Mouse (Mus musculus): ENCODE measurements at regions not wholly inside any gene's neighbourhood (a gene's known extent, or its start where the extent isn't known, plus 50 kb on each side); places are given as distances from the start of the nearest gene placed in this dataset.
A peak's percentile ranks its signal among the peaks of the same experiment; 100 is the strongest.

DNA sequence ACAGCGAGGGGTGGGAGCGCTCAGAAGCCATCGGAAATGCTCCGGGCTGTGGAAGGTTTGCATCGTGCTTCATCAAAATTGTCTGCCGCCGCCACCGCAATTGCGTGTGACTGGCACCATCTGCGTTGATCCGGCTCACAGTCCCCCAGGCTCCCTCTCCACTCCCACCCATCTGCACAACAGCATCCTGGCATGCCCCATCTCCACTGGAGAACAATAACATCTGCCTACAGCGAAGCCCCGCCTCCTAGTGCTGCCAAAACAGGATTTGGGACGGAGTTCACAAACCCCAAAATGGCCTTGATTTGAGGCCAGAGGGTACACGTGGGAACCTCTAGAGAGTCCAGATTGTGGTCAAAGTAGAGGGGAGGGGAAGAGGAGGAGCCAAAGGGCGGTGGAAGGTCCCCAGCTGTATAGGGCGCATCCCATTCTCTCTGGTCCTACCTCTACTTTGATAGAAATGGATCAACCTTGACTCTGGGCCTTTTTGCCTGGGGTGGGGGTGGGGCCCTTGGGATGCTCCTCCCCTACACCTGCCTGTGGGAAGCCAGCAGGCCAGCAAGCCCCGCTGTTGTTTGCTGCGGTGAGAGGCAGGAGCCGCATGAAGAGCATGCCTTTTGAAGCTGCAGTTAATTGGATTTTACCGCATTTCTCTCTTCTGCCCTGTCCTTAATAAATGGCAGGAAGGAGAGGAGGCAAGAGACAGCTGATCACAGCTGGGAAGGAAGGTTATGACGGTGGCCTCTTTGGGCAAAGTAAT, 195.6 kb upstream of the Rpl38 start:
- Histone ChIP-seq H3K9me3 (ENCODE audit: control insufficient read depth, low read length) (no peaks in the 10 kb centered on the region), H3K4me2 (ENCODE audit: low read depth, low read length) (peak overlapping the region; percentile 43), H3K4me3 (ENCODE audit: low read depth, low read length) (peak overlapping the region; percentile 11; the same call in 1 of the 2 replicates), H3K9ac (ENCODE audit: low read depth, low read length) (no peak overlapping the region), H3K27me3 (replicated peaks; ENCODE audit: control insufficient read depth, insufficient read depth, low read length) (no peaks in the 10 kb centered on the region), H3K27ac (replicated peaks; ENCODE audit: low read depth, low read length) (peak overlapping the region; percentile 21; the same call in 1 of the 2 replicates), H3K4me1 (ENCODE audit: control insufficient read depth, insufficient read depth, low read length) (peaks cover 27% of the 10 kb centered on the region), H3K36me3 (ENCODE audit: control insufficient read depth, insufficient read depth, low read length) (no peaks in the 10 kb centered on the region)
- DNase-seq (ENCODE audit: low spot score) (peak; percentile 73), ATAC-seq (ENCODE audit: low read depth) (peak; percentile 35; the same call in 1 of the 2 replicates)
- WGBS = 13% methylated on average over 22 of the region's 22 CpGs

DNA sequence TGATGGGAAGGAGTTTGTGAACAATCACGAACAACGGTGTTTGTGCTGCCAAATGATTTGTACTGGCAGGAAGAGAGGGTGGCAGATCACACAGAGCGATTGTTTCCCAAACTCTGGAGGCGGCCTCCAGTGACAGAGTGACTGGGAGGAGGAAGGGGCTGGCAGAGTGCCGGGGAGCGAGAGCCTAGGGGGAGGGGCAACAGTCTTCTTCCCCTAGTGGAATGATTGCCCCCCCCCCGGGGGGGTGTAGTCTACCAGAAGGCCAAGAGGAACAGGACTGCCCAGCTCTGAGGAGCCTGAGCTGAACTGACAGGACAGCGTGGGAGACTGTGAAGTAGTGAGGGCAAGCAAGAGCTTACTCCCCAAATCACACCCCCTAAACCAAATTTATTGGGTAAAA, 199.9 kb upstream of the Rpl38 start:
- Histone ChIP-seq H3K4me1 (ENCODE audit: control insufficient read depth, insufficient read depth, low read length) (peaks cover 44% of the 10 kb centered on the region), H3K4me3 (ENCODE audit: low read depth, low read length) (no peak overlapping the region), H3K27me3 (replicated peaks; ENCODE audit: control insufficient read depth, insufficient read depth, low read length) (no peaks in the 10 kb centered on the region), H3K9ac (ENCODE audit: low read depth, low read length) (peak overlapping the region; percentile 49), H3K36me3 (ENCODE audit: control insufficient read depth, insufficient read depth, low read length) (no peaks in the 10 kb centered on the region), H3K9me3 (ENCODE audit: control insufficient read depth, low read length) (no peaks in the 10 kb centered on the region), H3K4me2 (ENCODE audit: low read depth, low read length) (peak overlapping the region; percentile 45), H3K27ac (replicated peaks; ENCODE audit: low read depth, low read length) (peak overlapping the region; percentile 79)
- ATAC-seq (ENCODE audit: low read depth) (peak; percentile 58), DNase-seq (ENCODE audit: low spot score) (peak; percentile 93)
- 1% methylated on average over 8 of the region's 8 CpGs for WGBS

DNA sequence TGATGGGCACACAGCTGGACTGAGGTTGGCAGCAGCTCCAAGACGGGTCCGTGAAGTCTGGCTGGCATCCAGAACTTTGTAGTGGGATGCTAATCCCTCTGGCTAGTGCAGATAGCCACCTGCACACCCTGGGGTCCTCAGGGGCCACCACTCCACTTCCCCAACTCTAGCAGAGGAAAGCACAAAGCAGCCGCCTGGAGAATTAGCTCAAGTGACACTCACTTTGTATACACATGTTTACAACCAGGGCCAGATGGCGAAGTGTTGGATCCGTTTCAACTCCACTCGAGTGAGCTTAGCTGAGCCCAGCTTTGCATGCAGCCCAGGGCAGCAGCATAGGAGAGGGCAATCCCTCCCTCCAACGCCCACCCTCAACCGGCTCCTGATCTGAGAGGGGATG, 200.5 kb upstream of the Rpl38 start:
- no peak overlapping the region for H3K9ac ChIP-seq (ENCODE audit: low read depth, low read length)
- peak; percentile 78 for ATAC-seq (ENCODE audit: low read depth)
- WGBS = 2% methylated on average over 8 of the region's 8 CpGs
- H3K4me1 ChIP-seq (ENCODE audit: control insufficient read depth, insufficient read depth, low read length) = peaks cover 39% of the 10 kb centered on the region
- no peaks in the 10 kb centered on the region for H3K9me3 ChIP-seq (ENCODE audit: control insufficient read depth, low read length)
- peak overlapping the region; percentile 45 for H3K4me2 ChIP-seq (ENCODE audit: low read depth, low read length)
- peak; percentile 94 for DNase-seq (ENCODE audit: low spot score)
- H3K36me3 ChIP-seq (ENCODE audit: control insufficient read depth, insufficient read depth, low read length) = no peaks in the 10 kb centered on the region
- peak overlapping the region; percentile 79 for H3K27ac ChIP-seq (replicated peaks; ENCODE audit: low read depth, low read length)
- H3K27me3 ChIP-seq (replicated peaks; ENCODE audit: control insufficient read depth, insufficient read depth, low read length) = no peaks in the 10 kb centered on the region
- H3K4me3 ChIP-seq (ENCODE audit: low read depth, low read length) = no peak overlapping the region

DNA sequence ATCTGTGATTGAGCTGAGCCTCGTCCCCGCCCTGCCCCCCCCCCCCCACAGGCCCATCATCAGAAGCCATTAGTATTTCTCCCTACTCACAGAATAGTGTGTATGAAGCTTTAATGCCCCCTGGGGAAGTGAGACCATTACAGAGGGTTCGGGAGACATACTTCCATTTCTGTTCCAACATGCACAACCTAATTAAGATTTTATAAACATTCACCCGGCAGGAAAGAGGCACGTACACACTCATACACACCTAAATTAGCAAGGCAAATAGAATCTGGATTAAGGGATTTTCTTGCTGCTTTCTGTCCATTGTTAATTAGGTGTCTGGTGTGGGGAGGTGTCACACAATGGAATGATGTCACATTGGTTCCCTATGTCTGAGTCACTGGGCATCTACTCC, 202.8 kb upstream of the Rpl38 start:
- WGBS = 37% methylated on average over 5 of the region's 5 CpGs
- Histone ChIP-seq H3K27me3 (replicated peaks; ENCODE audit: control insufficient read depth, insufficient read depth, low read length) (no peaks in the 10 kb centered on the region), H3K4me1 (ENCODE audit: control insufficient read depth, insufficient read depth, low read length) (peaks cover 31% of the 10 kb centered on the region), H3K4me3 (ENCODE audit: low read depth, low read length) (no peak overlapping the region), H3K36me3 (ENCODE audit: control insufficient read depth, insufficient read depth, low read length) (no peaks in the 10 kb centered on the region), H3K4me2 (ENCODE audit: low read depth, low read length) (no peak overlapping the region), H3K9me3 (ENCODE audit: control insufficient read depth, low read length) (no peaks in the 10 kb centered on the region), H3K27ac (replicated peaks; ENCODE audit: low read depth, low read length) (peak overlapping the region; percentile 61; the same call in 1 of the 2 replicates), H3K9ac (ENCODE audit: low read depth, low read length) (no peak overlapping the region)
- no peak for ATAC-seq (ENCODE audit: low read depth)
- DNase-seq (ENCODE audit: low spot score) = no peak

DNA sequence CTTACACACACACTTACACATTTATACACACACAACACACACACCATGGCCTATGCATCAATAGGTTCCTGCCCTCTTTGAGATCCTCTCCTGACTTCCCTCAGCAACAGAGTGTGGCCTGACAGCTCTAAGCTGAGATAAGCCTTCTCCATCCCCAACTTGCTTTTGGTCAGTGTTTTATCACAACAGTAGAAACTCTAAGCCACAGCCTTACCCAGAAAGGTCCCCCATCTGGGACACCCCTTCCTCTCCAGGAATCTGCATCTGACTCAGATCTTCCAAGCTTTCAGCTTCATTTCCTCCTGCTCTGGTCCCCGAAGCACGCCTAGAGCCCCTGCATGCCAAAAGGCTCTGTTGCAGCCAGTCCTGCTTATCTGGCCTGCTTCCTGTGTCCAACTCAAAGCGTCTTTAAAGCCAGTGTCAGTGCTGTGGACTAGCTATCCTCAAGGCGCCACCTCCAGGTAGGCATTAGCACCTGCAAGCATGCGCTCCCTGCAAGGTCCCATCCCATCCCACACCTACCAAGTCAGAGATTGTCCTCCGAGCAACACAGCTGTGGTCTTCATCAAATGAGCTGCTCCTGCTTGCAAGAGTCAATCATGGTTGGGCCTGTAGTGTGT, 205.5 kb upstream of the Rpl38 start:
- no peaks in the 10 kb centered on the region for H3K27me3 ChIP-seq (replicated peaks; ENCODE audit: control insufficient read depth, insufficient read depth, low read length)
- peak; percentile 61 for ATAC-seq (ENCODE audit: low read depth)
- WGBS = 25% methylated on average over 6 of the region's 6 CpGs
- peak; percentile 70 for DNase-seq (ENCODE audit: low spot score)
- H3K4me2 ChIP-seq (ENCODE audit: low read depth, low read length) = no peak overlapping the region
- no peaks in the 10 kb centered on the region for H3K36me3 ChIP-seq (ENCODE audit: control insufficient read depth, insufficient read depth, low read length)
- H3K4me3 ChIP-seq (ENCODE audit: low read depth, low read length) = no peak overlapping the region
- no peaks in the 10 kb centered on the region for H3K9me3 ChIP-seq (ENCODE audit: control insufficient read depth, low read length)
- H3K27ac ChIP-seq (replicated peaks; ENCODE audit: low read depth, low read length) = no peak overlapping the region
- peaks cover 18% of the 10 kb centered on the region for H3K4me1 ChIP-seq (ENCODE audit: control insufficient read depth, insufficient read depth, low read length)
- H3K9ac ChIP-seq (ENCODE audit: low read depth, low read length) = no peak overlapping the region

DNA sequence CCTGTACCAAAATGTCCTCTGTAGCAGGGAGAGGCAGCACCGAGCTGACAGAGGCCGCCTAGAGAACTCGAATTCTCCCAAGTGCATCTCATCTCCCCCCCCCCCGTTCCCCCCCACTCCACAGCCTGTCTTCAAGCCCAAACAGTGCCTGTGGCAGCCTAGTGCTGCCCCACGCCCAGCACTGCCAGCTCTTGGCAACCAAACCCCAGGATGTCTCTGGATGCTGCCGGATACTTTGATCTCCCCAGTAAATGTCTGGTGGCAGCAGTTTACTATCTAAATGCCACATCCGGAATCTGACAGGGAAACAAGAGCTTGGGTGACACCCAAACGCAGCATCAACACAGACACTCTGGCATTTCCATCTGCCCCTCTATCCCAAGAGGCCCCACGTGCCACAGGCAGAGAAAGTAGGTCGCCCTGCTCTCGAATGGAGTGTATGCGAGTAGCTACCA, 213.4 kb upstream of the Rpl38 start:
- no peak overlapping the region for H3K4me3 ChIP-seq (ENCODE audit: low read depth, low read length)
- no peak overlapping the region for H3K27ac ChIP-seq (replicated peaks; ENCODE audit: low read depth, low read length)
- 0 out of 2 replicates have a peak, but pooled peaks have one; percentile 26 for ATAC-seq (ENCODE audit: low read depth)
- no peak overlapping the region for H3K4me2 ChIP-seq (ENCODE audit: low read depth, low read length)
- 54% methylated on average over 9 of the region's 12 CpGs for WGBS
- H3K27me3 ChIP-seq (replicated peaks; ENCODE audit: control insufficient read depth, insufficient read depth, low read length) = no peaks in the 10 kb centered on the region
- DNase-seq (ENCODE audit: low spot score) = peak; percentile 32
- H3K36me3 ChIP-seq (ENCODE audit: control insufficient read depth, insufficient read depth, low read length) = no peaks in the 10 kb centered on the region
- peaks cover 5% of the 10 kb centered on the region for H3K4me1 ChIP-seq (ENCODE audit: control insufficient read depth, insufficient read depth, low read length)
- no peaks in the 10 kb centered on the region for H3K9me3 ChIP-seq (ENCODE audit: control insufficient read depth, low read length)
- H3K9ac ChIP-seq (ENCODE audit: low read depth, low read length) = no peak overlapping the region

DNA sequence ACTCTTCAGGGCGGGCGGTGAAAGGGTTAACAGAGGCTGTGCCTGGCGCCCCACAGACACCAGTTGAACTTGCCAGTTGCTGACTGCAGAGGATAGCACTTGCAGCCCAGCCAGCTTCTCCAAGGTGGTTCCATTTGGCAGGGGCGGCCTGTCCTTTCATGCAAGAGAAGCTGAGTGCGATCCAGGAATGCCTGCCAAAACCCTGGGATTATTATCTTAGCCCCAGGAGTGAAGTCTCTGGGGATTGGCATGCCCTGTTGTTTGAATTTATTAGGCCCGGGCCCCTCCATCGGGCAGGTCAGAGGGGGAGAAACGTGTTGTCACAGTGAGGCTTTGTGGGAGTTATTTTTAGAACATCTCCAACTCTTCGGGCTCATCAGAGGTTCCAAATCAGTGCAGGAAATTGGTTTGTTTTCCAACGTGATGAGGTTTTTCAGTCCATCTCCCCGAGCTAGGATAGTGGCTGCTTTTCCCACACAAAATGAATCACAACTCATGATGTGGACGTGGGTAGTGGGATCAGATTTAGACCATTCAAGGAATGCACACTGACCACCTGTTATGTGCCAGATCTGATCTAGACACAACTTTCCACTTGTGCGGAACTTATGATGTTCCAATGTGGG, 219.4 kb upstream of the Rpl38 start:
- no peaks in the 10 kb centered on the region for H3K36me3 ChIP-seq (ENCODE audit: control insufficient read depth, insufficient read depth, low read length)
- no peak overlapping the region for H3K4me2 ChIP-seq (ENCODE audit: low read depth, low read length)
- H3K9ac ChIP-seq (ENCODE audit: low read depth, low read length) = no peak overlapping the region
- H3K9me3 ChIP-seq (ENCODE audit: control insufficient read depth, low read length) = no peaks in the 10 kb centered on the region
- H3K27me3 ChIP-seq (replicated peaks; ENCODE audit: control insufficient read depth, insufficient read depth, low read length) = no peaks in the 10 kb centered on the region
- no peak overlapping the region for H3K4me3 ChIP-seq (ENCODE audit: low read depth, low read length)
- H3K4me1 ChIP-seq (ENCODE audit: control insufficient read depth, insufficient read depth, low read length) = peaks cover 34% of the 10 kb centered on the region
- 26% methylated on average over 13 of the region's 13 CpGs for whole genome bisulfite sequencing
- H3K27ac ChIP-seq (replicated peaks; ENCODE audit: low read depth, low read length) = no peak overlapping the region; the same call in 1 of the 2 replicates
- ATAC-seq (ENCODE audit: low read depth) (peak; percentile 53; the same call in 1 of the 2 replicates), DNase-seq (ENCODE audit: low spot score) (peak; percentile 91)

DNA sequence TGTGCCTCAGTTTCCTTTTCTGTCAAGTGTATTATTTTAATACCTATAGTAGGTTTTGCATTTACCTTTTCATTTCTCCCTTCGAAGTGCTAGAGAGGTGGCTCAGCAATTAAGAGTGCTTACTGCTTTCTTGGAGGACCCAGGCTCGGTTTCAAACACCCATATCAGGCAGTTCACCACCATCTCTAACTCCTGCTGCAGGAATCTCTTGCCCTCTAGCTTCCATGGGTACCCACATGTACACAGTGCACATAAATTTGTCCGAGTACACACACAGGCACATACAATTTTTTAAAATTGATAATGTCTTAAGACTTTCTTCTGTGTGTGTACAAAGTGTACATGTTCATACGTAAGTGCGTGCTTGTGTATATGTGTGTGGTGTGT, 220.9 kb upstream of the Rpl38 start:
- Histone ChIP-seq H3K9me3 (ENCODE audit: control insufficient read depth, low read length) (no peaks in the 10 kb centered on the region), H3K9ac (ENCODE audit: low read depth, low read length) (no peak overlapping the region), H3K4me3 (ENCODE audit: low read depth, low read length) (no peak overlapping the region), H3K36me3 (ENCODE audit: control insufficient read depth, insufficient read depth, low read length) (no peaks in the 10 kb centered on the region), H3K27me3 (replicated peaks; ENCODE audit: control insufficient read depth, insufficient read depth, low read length) (no peaks in the 10 kb centered on the region), H3K4me1 (ENCODE audit: control insufficient read depth, insufficient read depth, low read length) (peaks cover 34% of the 10 kb centered on the region), H3K4me2 (ENCODE audit: low read depth, low read length) (peak overlapping the region; percentile 57), H3K27ac (replicated peaks; ENCODE audit: low read depth, low read length) (no peak overlapping the region)
- ATAC-seq (ENCODE audit: low read depth) (no peak), DNase-seq (ENCODE audit: low spot score) (no peak)
- 81% methylated on average over 5 of the region's 5 CpGs for WGBS

Measured in embryonic facial prominence, embryonic 14.5 days (tissue).